Mouse (Mus musculus): Measurements from ENCODE around the gene Cabp2. TPM values are rescaled to one million over a fixed set of nuclear protein-coding genes. Genes with fewer than 3 reads are reported as not detected.

Cabp2 gene
- polyA plus RNA-seq, 1 experiment from 2014 or later: 0.25 TPM

GRCm38 (mm10) chr19:4082219-4082965, 1.0 kb downstream of the Cabp2 start:
- 64% methylated on average over 11 of the region's 11 CpGs for WGBS (ENCODE audit: insufficient replicate concordance)
- Histone ChIP-seq H3K9ac (ENCODE audit: low read depth, low read length) (no peak overlapping the region), H3K4me1 (ENCODE audit: control insufficient read depth, low read depth, low read length) (peaks cover 22% of the 10 kb centered on the region), H3K27ac (ENCODE audit: low read length) (no peak overlapping the region), H3K27me3 (ENCODE audit: control insufficient read depth, insufficient read depth, low read depth, low read length) (0 out of 2 replicates have a peak, but pooled peaks cover 3% of the 10 kb centered on the region), H3K4me2 (ENCODE audit: low read depth, low read length) (no peak overlapping the region), H3K36me3 (ENCODE audit: control insufficient read depth, insufficient read depth) (no peaks in the 10 kb centered on the region), H3K9me3 (replicated peaks; ENCODE audit: control insufficient read depth, low read length) (no peaks in the 10 kb centered on the region), H3K4me3 (ENCODE audit: low read depth, low read length) (no peak overlapping the region)
- no peak for ATAC-seq (ENCODE audit: low read depth)

- Histone ChIP-seq H3K4me3 (ENCODE audit: low read depth, low read length) (no peak overlapping the region), H3K9ac (ENCODE audit: low read depth, low read length) (no peak overlapping the region), H3K36me3 (ENCODE audit: control insufficient read depth, insufficient read depth) (no peaks in the 10 kb centered on the region), H3K27ac (ENCODE audit: low read length) (no peak overlapping the region), H3K9me3 (replicated peaks; ENCODE audit: control insufficient read depth, low read length) (no peaks in the 10 kb centered on the region), H3K4me2 (ENCODE audit: low read depth, low read length) (no peak overlapping the region), H3K27me3 (ENCODE audit: control insufficient read depth, insufficient read depth, low read depth, low read length) (0 out of 2 replicates have a peak, but pooled peaks cover 3% of the 10 kb centered on the region), H3K4me1 (ENCODE audit: control insufficient read depth, low read depth, low read length) (peaks cover 22% of the 10 kb centered on the region)
- ATAC-seq (ENCODE audit: low read depth): no peak
- 80% methylated on average over 7 of the region's 7 CpGs for WGBS (ENCODE audit: insufficient replicate concordance)
These were observed 1.9 kb downstream of the Cabp2 start for GRCm38 (mm10) chr19:4083316-4083715.

- 0 out of 2 replicates have a peak, but pooled peaks cover 3% of the 10 kb centered on the region for H3K27me3 ChIP-seq (ENCODE audit: control insufficient read depth, insufficient read depth, low read depth, low read length)
- 37% methylated on average over 8 of the region's 8 CpGs for WGBS (ENCODE audit: insufficient replicate concordance)
- peaks cover 22% of the 10 kb centered on the region for H3K4me1 ChIP-seq (ENCODE audit: control insufficient read depth, low read depth, low read length)
- no peak for ATAC-seq (ENCODE audit: low read depth)
- H3K9me3 ChIP-seq (replicated peaks; ENCODE audit: control insufficient read depth, low read length): no peaks in the 10 kb centered on the region
- no peaks in the 10 kb centered on the region for H3K36me3 ChIP-seq (ENCODE audit: control insufficient read depth, insufficient read depth)
- no peak overlapping the region for H3K9ac ChIP-seq (ENCODE audit: low read depth, low read length)
- no peak overlapping the region for H3K4me3 ChIP-seq (ENCODE audit: low read depth, low read length)
- no peak overlapping the region for H3K27ac ChIP-seq (ENCODE audit: low read length)
- no peak overlapping the region for H3K4me2 ChIP-seq (ENCODE audit: low read depth, low read length)
These were observed 2.4 kb downstream of the Cabp2 start for GRCm38 (mm10) chr19:4083826-4084225.

- ATAC-seq (ENCODE audit: low read depth): peak; percentile 46
- Histone ChIP-seq H3K27ac (ENCODE audit: low read length) (no peak overlapping the region), H3K27me3 (ENCODE audit: control insufficient read depth, insufficient read depth, low read depth, low read length) (peaks cover 5% of the 10 kb centered on the region; the same call in 1 of the 2 replicates), H3K4me3 (ENCODE audit: low read depth, low read length) (no peak overlapping the region), H3K9me3 (replicated peaks; ENCODE audit: control insufficient read depth, low read length) (no peaks in the 10 kb centered on the region), H3K9ac (ENCODE audit: low read depth, low read length) (no peak overlapping the region), H3K4me2 (ENCODE audit: low read depth, low read length) (no peak overlapping the region), H3K4me1 (ENCODE audit: control insufficient read depth, low read depth, low read length) (peaks cover 14% of the 10 kb centered on the region), H3K36me3 (ENCODE audit: control insufficient read depth, insufficient read depth) (no peaks in the 10 kb centered on the region)
- 65% methylated on average over 1 of the region's 1 CpGs for WGBS (ENCODE audit: insufficient replicate concordance)
These were observed 3.6 kb downstream of the Cabp2 start for GRCm38 (mm10) chr19:4084984-4085383.

GRCm38 (mm10) chr19:4086156-4086555, 4.8 kb downstream of the Cabp2 start:
- no peaks in the 10 kb centered on the region for H3K9me3 ChIP-seq (replicated peaks; ENCODE audit: control insufficient read depth, low read length)
- no peaks in the 10 kb centered on the region for H3K36me3 ChIP-seq (ENCODE audit: control insufficient read depth, insufficient read depth)
- H3K27me3 ChIP-seq (ENCODE audit: control insufficient read depth, insufficient read depth, low read depth, low read length): peaks cover 5% of the 10 kb centered on the region; the same call in 1 of the 2 replicates
- H3K27ac ChIP-seq (ENCODE audit: low read length): no peak overlapping the region
- peaks cover 3% of the 10 kb centered on the region for H3K4me1 ChIP-seq (ENCODE audit: control insufficient read depth, low read depth, low read length)
- 74% methylated on average over 15 of the region's 15 CpGs for WGBS (ENCODE audit: insufficient replicate concordance)
- no peak for ATAC-seq (ENCODE audit: low read depth)
- H3K4me3 ChIP-seq (ENCODE audit: low read depth, low read length): no peak overlapping the region
- H3K9ac ChIP-seq (ENCODE audit: low read depth, low read length): no peak overlapping the region
- no peak overlapping the region for H3K4me2 ChIP-seq (ENCODE audit: low read depth, low read length)

GRCm38 (mm10) chr19:4087090-4087489, 5.7 kb downstream of the Cabp2 start:
- Histone ChIP-seq H3K4me2 (ENCODE audit: low read depth, low read length) (no peak overlapping the region), H3K27ac (ENCODE audit: low read length) (no peak overlapping the region), H3K9ac (ENCODE audit: low read depth, low read length) (no peak overlapping the region), H3K36me3 (ENCODE audit: control insufficient read depth, insufficient read depth) (no peaks in the 10 kb centered on the region), H3K4me1 (ENCODE audit: control insufficient read depth, low read depth, low read length) (no peaks in the 10 kb centered on the region; the same call in 1 of the 2 replicates), H3K27me3 (ENCODE audit: control insufficient read depth, insufficient read depth, low read depth, low read length) (peaks cover 5% of the 10 kb centered on the region; the same call in 1 of the 2 replicates), H3K4me3 (ENCODE audit: low read depth, low read length) (no peak overlapping the region), H3K9me3 (replicated peaks; ENCODE audit: control insufficient read depth, low read length) (no peaks in the 10 kb centered on the region)
- ATAC-seq (ENCODE audit: low read depth): no peak
- WGBS (ENCODE audit: insufficient replicate concordance): 67% methylated on average over 5 of the region's 5 CpGs

GRCm38 (mm10) chr19:4088146-4088545, 6.8 kb downstream of the Cabp2 start:
- H3K4me3 ChIP-seq (ENCODE audit: low read depth, low read length): no peak overlapping the region
- H3K4me2 ChIP-seq (ENCODE audit: low read depth, low read length): no peak overlapping the region
- peaks cover 5% of the 10 kb centered on the region; the same call in 1 of the 2 replicates for H3K27me3 ChIP-seq (ENCODE audit: control insufficient read depth, insufficient read depth, low read depth, low read length)
- no peak overlapping the region for H3K9ac ChIP-seq (ENCODE audit: low read depth, low read length)
- H3K27ac ChIP-seq (ENCODE audit: low read length): no peak overlapping the region
- H3K9me3 ChIP-seq (replicated peaks; ENCODE audit: control insufficient read depth, low read length): no peaks in the 10 kb centered on the region
- no peaks in the 10 kb centered on the region; the same call in 1 of the 2 replicates for H3K4me1 ChIP-seq (ENCODE audit: control insufficient read depth, low read depth, low read length)
- 28% methylated on average over 5 of the region's 5 CpGs for WGBS (ENCODE audit: insufficient replicate concordance)
- ATAC-seq (ENCODE audit: low read depth): no peak
- no peaks in the 10 kb centered on the region for H3K36me3 ChIP-seq (ENCODE audit: control insufficient read depth, insufficient read depth)

GRCm38 (mm10) chr19:4089128-4089527, 7.8 kb downstream of the Cabp2 start:
- no peaks in the 10 kb centered on the region for H3K4me1 ChIP-seq (ENCODE audit: control insufficient read depth, low read depth, low read length)
- H3K9ac ChIP-seq (ENCODE audit: low read depth, low read length): no peak overlapping the region
- no peak overlapping the region for H3K4me2 ChIP-seq (ENCODE audit: low read depth, low read length)
- no peak overlapping the region for H3K4me3 ChIP-seq (ENCODE audit: low read depth, low read length)
- WGBS (ENCODE audit: insufficient replicate concordance): 69% methylated on average over 6 of the region's 6 CpGs
- no peak for ATAC-seq (ENCODE audit: low read depth)
- H3K9me3 ChIP-seq (replicated peaks; ENCODE audit: control insufficient read depth, low read length): no peaks in the 10 kb centered on the region
- H3K36me3 ChIP-seq (ENCODE audit: control insufficient read depth, insufficient read depth): no peaks in the 10 kb centered on the region
- no peak overlapping the region for H3K27ac ChIP-seq (ENCODE audit: low read length)
- H3K27me3 ChIP-seq (ENCODE audit: control insufficient read depth, insufficient read depth, low read depth, low read length): peaks cover 5% of the 10 kb centered on the region; the same call in 1 of the 2 replicates

GRCm38 (mm10) chr19:4090446-4090845, 9.1 kb downstream of the Cabp2 start:
- 57% methylated on average over 3 of the region's 3 CpGs for WGBS (ENCODE audit: insufficient replicate concordance)
- H3K36me3 ChIP-seq (ENCODE audit: control insufficient read depth, insufficient read depth): no peaks in the 10 kb centered on the region
- H3K4me1 ChIP-seq (ENCODE audit: control insufficient read depth, low read depth, low read length): no peaks in the 10 kb centered on the region
- H3K9ac ChIP-seq (ENCODE audit: low read depth, low read length): no peak overlapping the region
- H3K27me3 ChIP-seq (ENCODE audit: control insufficient read depth, insufficient read depth, low read depth, low read length): peaks cover 5% of the 10 kb centered on the region; the same call in 1 of the 2 replicates
- H3K4me3 ChIP-seq (ENCODE audit: low read depth, low read length): no peak overlapping the region
- ATAC-seq (ENCODE audit: low read depth): no peak
- H3K4me2 ChIP-seq (ENCODE audit: low read depth, low read length): no peak overlapping the region
- no peak overlapping the region for H3K27ac ChIP-seq (ENCODE audit: low read length)
- no peaks in the 10 kb centered on the region for H3K9me3 ChIP-seq (replicated peaks; ENCODE audit: control insufficient read depth, low read length)

Data from liver, embryonic 16.5 days (tissue).